Mouse (Mus musculus) induced T-regulatory cell, adult 2 months (primary cell): Measurements from ENCODE around the gene Pmfbp1.

Source experiments
- DNase-seq: peaks from one replicate; pipeline ENCODE4 v3.0.0-alpha.2; 2012; ENCODE audit warnings: low read depth

Gene Pmfbp1

GRCm38 (mm10) chr8:109499009-109499717, 5.3 kb downstream of the Pmfbp1 start:
- no peak for DNase-seq

GRCm38 (mm10) chr8:109503566-109503965, 9.7 kb downstream of the Pmfbp1 start:
- DNase-seq: no peak

GRCm38 (mm10) chr8:109505560-109505959, 11.7 kb downstream of the Pmfbp1 start:
- no peak for DNase-seq

GRCm38 (mm10) chr8:109524008-109524407, 30.2 kb downstream of the Pmfbp1 start:
- no peak for DNase-seq

GRCm38 (mm10) chr8:109535140-109535990, 41.5 kb downstream of the Pmfbp1 start:
- DNase-seq: peak; percentile 62

- peak; percentile 71 for DNase-seq
Measured at GRCm38 (mm10) chr8:109536703-109537102, 42.9 kb downstream of the Pmfbp1 start.

- DNase-seq: no peak
Measured at GRCm38 (mm10) chr8:109542165-109542564, 48.3 kb downstream of the Pmfbp1 start.

- no peak for DNase-seq
Measured at GRCm38 (mm10) chr8:109542748-109543519, 49.1 kb downstream of the Pmfbp1 start.

GRCm38 (mm10) chr8:109544049-109544448, 50.2 kb downstream of the Pmfbp1 start:
- no peak for DNase-seq

- peak; percentile 21 for DNase-seq
Measured at GRCm38 (mm10) chr8:109551663-109552062, 57.8 kb downstream of the Pmfbp1 start.

GRCm38 (mm10) chr8:109563881-109564280, 70.1 kb downstream of the Pmfbp1 start:
- peak; percentile 26 for DNase-seq

- DNase-seq: no peak
Measured at GRCm38 (mm10) chr8:109564766-109565165, 70.9 kb downstream of the Pmfbp1 start.

- peak; percentile 100 for DNase-seq
Measured at GRCm38 (mm10) chr8:109565498-109566333, 71.9 kb downstream of the Pmfbp1 start, which contains the start of the genes Dhx38 and Txnl4b. TSS of gene Dhx38 (minus strand) at chr8:109565861. TSS of gene Txnl4b (plus strand) at chr8:109565892.

GRCm38 (mm10) chr8:109571139-109571538, 77.3 kb downstream of the Pmfbp1 start:
- DNase-seq: no peak

- no peak for DNase-seq
Measured at GRCm38 (mm10) chr8:109576311-109576710, 82.5 kb downstream of the Pmfbp1 start.

- DNase-seq: no peak
Measured at GRCm38 (mm10) chr8:109578900-109579301, 85.1 kb downstream of the Pmfbp1 start, which contains the start of gene Hp. TSS of gene Hp (minus strand) at chr8:109579172.

GRCm38 (mm10) chr8:109584293-109584692, 90.5 kb downstream of the Pmfbp1 start:
- no peak for DNase-seq

GRCm38 (mm10) chr8:109584830-109585229, 91.0 kb downstream of the Pmfbp1 start:
- DNase-seq: no peak

GRCm38 (mm10) chr8:109585652-109586051, 91.8 kb downstream of the Pmfbp1 start:
- no peak for DNase-seq

- DNase-seq: no peak
Measured at GRCm38 (mm10) chr8:109586972-109587504, 93.2 kb downstream of the Pmfbp1 start.

GRCm38 (mm10) chr8:109590901-109591300, 97.1 kb downstream of the Pmfbp1 start:
- no peak for DNase-seq
